Mouse (Mus musculus): ENCODE measurements at regions not wholly inside any gene's neighbourhood (a gene's known extent, or its start where the extent isn't known, plus 50 kb on each side); places are given as distances from the start of the nearest gene placed in this dataset.
"Not testable (repeated sequence)": the region's sequence is repeated elsewhere in the genome, so short reads cannot be mapped to it uniquely, and the experiment has no call there.

GRCm38 (mm10) chr4:71422121-71422520 lies 335.6 kb downstream of the Gm11232 start:
- not testable (repeated sequence) for DNase-seq (ENCODE audit: low spot score in 2 of 2)

GRCm38 (mm10) chr4:71409867-71410266 lies 347.9 kb downstream of the Gm11232 start:
- DNase-seq (ENCODE audit: low spot score in 2 of 2): no peak

DNA sequence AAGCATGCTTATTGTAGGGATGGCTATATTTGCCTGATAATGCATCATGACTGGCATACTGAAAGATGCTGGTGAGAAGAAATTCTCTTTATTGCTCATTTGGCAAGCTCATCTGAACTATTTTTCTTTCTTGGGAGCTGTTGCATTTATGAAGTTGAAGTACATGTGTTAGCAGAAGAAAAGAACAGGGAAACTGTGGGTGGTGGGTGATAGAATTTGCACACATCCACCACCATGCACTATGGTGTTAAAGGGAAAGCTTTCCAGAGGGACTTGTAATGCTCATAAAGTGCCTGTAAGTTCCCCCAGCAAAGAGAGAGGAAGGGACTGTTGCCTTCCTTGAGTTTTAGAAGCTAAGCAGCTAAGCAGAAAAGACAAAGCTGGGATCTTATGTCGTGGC lies 367.3 kb downstream of the Gm11232 start:
- peak; percentile 2 to 6 for DNase-seq (ENCODE audit: low spot score in 2 of 2)

- no peak for DNase-seq (ENCODE audit: low spot score in 2 of 2)
Observed at GRCm38 (mm10) chr4:71369276-71369675, 388.5 kb downstream of the Gm11232 start.

DNA sequence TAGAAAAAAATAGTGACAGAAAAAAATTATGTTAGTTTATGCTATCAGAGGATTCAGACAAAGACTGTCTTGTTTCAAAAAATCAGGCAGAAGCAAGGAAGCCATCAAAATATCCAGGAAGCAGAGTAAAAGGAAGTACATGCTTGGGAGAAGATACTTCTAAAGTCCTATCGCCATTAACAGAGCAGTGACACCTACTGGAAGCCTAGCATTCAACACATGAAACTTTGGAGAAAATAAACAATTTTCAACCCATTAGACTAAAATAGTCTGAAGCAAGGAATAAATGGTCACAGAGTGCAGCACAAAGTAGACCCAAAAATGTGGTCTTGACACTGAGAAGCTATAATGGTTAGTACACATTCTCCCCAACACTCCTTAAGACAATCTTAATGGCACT lies 394.0 kb downstream of the Gm11232 start:
- DNase-seq (ENCODE audit: low spot score in 2 of 2): no peak

GRCm38 (mm10) chr4:71357626-71358025 lies 400.1 kb downstream of the Gm11232 start:
- no peak for DNase-seq (ENCODE audit: low spot score in 2 of 2)

GRCm38 (mm10) chr4:71356714-71357113 lies 401.1 kb downstream of the Gm11232 start:
- DNase-seq (ENCODE audit: low spot score in 2 of 2): no peak

DNA sequence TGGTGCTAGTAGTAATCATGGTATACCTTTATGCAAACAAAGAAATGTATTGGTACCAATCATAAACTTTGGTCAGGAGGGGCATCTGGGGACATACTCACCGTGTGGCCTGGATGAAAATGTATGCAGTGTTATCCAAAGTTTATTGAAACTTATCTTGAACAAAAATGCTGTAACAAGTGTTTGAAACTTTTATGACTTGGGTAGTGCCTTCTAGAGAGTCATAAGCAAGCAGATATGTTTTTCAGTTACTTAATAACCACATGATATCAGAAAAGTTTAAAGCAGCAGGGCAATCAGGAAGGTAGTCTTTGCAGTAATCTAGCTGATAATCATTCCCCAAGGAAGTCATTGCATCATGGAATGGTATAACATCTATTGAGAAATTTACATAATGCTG lies 401.5 kb downstream of the Gm11232 start:
- no peak for DNase-seq (ENCODE audit: low spot score in 2 of 2)

GRCm38 (mm10) chr4:71351880-71352279 lies 405.9 kb downstream of the Gm11232 start:
- DNase-seq (ENCODE audit: low spot score in 2 of 2): no peak

DNA sequence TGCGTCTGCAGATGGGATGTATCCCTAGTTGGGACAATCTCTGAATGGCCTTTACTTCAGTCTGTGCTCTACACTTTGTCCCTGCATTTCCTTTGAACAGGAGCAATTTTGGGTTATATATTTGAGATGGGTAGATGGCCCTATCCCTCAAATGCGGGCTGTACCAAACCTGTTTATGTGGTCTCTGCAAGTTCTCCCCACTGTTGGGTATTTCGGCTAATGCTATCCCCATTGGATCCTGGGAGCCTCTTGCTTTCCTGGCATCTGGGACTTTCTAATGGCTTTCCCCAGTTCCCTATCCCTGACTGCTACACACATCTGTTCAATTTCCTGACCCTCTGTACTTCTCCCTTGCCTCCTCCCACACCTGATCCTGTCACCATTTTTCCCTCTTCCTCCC lies 414.7 kb downstream of the Gm11232 start:
- DNase-seq (ENCODE audit: low spot score in 2 of 2): no peak

GRCm38 (mm10) chr4:71338582-71338981 lies 419.2 kb downstream of the Gm11232 start:
- DNase-seq (ENCODE audit: low spot score in 2 of 2): no peak

DNA sequence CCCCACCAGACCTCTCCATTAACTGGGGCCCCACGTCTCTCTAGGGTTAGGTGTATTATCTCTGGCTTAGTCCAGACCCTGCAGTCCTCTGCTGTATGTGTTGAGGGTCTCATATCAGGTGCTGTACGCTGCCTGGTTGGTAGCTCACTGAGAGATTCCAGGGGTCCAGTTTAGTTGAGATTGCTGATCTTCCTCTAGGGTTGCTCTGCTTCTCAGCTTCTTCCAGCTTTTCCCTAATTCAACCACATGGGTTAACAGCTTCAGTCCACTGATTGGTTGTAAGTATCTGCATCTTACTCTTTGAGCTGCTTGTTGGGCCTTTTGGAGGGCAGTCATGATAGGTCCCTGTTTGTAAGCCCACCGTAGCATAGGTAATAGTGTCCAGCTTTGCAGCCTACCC lies 425.1 kb downstream of the Gm11232 start:
- DNase-seq (ENCODE audit: low spot score in 2 of 2): no peak

DNA sequence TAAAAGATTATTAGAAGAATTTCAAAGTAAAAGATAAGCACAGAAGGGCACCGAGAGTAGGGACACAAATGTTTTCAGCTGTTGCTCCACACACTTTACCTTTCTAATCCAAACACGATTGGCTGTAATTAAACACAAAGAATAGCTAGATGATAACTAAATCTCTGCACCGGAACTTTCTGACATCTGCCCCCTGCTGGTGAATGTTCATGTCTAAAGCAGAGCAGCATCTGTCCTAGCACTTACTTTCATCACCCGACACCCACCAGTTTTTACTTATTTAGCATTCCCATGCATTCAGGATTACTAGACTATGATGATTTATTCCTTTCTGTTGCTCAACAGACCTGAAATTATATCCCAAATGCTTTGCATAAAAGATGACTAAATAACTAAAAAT lies 425.7 kb downstream of the Gm11232 start:
- DNase-seq (ENCODE audit: low spot score in 2 of 2): peak in 1 of 2 experiments; percentile 16

GRCm38 (mm10) chr4:71316605-71317004 lies 441.2 kb downstream of the Gm11232 start:
- no peak for DNase-seq (ENCODE audit: low spot score in 2 of 2)

DNA sequence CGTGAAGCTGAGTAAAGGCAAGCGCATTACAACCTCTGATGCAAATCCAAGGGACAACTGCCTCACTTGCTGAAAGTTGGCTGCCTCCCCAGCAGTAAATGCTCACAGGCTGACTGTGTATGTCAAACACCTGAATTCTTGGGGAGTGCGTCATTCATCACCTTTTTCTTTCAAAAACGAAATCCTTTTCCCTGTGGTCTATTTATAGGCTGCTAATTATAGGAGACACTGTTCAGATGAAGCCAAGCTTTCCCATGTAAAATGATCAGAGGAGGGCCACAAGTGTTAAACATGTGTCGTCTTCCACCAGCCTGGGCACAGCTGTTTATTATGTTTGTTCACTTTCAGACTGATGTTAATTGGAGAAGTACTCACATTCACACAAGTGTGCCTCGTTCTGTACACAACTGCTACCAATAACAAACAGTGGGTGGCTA lies 450.6 kb downstream of the Gm11232 start:
- no peak for DNase-seq (ENCODE audit: low spot score in 2 of 2)

GRCm38 (mm10) chr4:71306690-71307089 lies 451.1 kb downstream of the Gm11232 start:
- no peak for DNase-seq (ENCODE audit: low spot score in 2 of 2)

GRCm38 (mm10) chr4:71295716-71296115 lies 462.0 kb downstream of the Gm11232 start:
- not testable (repeated sequence) for DNase-seq (ENCODE audit: low spot score in 2 of 2)

GRCm38 (mm10) chr4:71291741-71292149 lies 466.0 kb downstream of the Gm11232 start:
- peak; percentile 9 to 10 for DNase-seq (ENCODE audit: low spot score in 2 of 2)

- DNase-seq (ENCODE audit: low spot score in 2 of 2): peak; percentile 3 to 19
Observed at GRCm38 (mm10) chr4:71291111-71291740, 466.5 kb downstream of the Gm11232 start.

- DNase-seq (ENCODE audit: low spot score in 2 of 2): no peak
Observed at GRCm38 (mm10) chr4:71283147-71283546, 474.6 kb downstream of the Gm11232 start.

- DNase-seq (ENCODE audit: low spot score in 2 of 2): no peak
Observed at GRCm38 (mm10) chr4:71279710-71280109, 478.1 kb downstream of the Gm11232 start.

DNA sequence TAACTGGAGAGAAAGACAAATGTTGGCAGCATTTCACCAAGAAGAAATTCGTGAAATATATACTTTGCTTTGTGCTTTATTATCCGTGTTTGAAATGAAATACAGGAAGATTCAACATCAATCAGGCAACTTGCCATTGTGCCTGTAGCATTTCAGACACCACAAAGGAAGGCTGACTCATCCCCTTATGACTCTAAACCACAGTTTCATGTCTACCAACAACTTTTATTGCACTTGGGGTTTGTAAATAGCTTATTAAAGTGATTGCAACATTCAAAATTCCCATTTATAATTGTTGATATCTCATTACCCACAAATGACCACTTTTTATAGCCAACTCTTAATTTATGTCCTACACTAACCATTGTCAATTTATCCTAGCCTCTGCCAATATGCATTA lies 497.9 kb downstream of the Gm11232 start:
- no peak for DNase-seq (ENCODE audit: low spot score in 2 of 2)

DNA sequence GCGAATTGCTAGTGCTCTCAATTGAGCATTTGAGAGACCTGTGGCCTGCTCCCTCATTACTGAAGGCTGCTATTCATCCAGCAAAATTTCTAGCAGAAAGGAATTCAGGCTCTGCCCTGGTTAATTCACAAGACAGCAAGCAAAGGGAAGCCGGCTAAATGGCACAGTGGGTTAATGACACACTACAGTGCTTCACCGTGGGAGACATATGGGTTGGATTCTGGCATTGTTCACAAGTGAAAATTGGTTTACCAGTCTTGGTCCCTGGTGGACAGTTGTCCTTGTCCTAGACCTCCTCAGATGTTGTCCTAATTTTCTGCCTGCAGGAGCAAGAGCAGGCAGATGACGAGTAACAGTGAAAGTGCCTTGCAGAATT lies 527.3 kb downstream of the Gm11232 start:
- DNase-seq (ENCODE audit: low spot score in 2 of 2): peak in 1 of 2 experiments; percentile 3

All from left cerebral cortex, adult 9 months (tissue).